Mouse (Mus musculus): ENCODE measurements around the gene Setx. TPM values are rescaled to one million over a fixed set of nuclear protein-coding genes. Genes with fewer than 3 reads are reported as not detected.

Setx gene
- total and polyA plus RNA-seq, 2 experiments from 2014 or later, result 5.6 to 32.7 TPM

DNA sequence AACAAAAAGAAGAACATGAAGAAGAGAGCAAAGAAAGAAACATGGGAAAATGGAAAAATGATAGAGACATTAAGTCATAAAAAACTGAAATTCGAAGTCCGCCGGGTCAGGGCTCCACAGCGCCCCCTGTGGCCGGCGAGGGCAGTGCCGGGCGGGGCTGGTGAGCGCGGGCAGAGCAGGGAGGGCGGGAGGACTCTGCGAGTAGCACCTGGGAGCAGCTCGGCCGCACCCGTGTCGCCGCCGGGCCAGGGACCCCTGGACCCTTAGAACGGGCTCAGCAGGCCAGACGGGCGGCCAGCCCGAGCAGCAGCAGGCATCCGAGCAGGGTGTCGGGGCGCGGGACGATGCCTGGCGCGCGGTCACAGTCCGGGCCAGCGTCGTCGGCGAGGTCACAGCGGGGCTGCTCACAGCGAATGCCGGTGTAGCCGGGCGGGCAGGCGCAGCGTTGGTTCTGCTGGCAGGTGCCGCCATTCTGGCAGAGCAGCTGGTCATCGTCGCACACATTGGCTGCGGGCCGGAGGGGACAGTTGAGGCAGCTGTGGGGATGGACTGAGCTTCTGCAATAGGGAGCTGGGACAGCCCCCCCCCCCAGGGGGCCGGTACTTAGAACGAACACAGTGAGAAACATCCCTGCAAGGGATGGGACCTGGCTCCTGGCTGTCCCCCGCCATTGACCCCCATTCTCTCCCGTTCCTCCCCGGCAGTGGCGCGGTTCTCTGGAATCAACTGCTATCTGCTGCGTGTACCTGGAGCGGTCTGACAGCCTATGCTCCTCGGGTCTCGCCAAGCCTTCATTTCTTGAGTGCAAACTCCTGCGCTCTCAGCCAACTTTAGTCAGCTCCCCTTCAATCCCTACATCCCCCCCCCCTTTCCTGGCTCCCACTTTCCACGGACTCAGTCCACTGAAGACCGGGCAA is 70.8 kb downstream of the Setx start:
- H3K36me3 ChIP-seq (replicated peaks; ENCODE audit: control insufficient read depth, insufficient read depth, low read length), result no peaks in the 10 kb centered on the region
- peaks cover 9% of the 10 kb centered on the region for H3K4me1 ChIP-seq (ENCODE audit: control insufficient read depth, insufficient read depth)
- H3K4me3 ChIP-seq (ENCODE audit: low read depth, low read length), result peak overlapping the region; percentile 42
- peak; percentile 41 for DNase-seq (ENCODE audit: low spot score)
- no peak overlapping the region for H3K27ac ChIP-seq (ENCODE audit: low read depth)
- peak overlapping the region; percentile 84 for H3K4me2 ChIP-seq (ENCODE audit: low read depth, low read length)
- TF ChIP-seq CTCF (IDR thresholded peaks at IDR 0.05; ENCODE audit: low read depth) (peak; percentile 75), EP300 (IDR thresholded peaks at IDR 0.05; ENCODE audit: low read depth) (no peak)
- 2% methylated on average over 61 of the region's 61 CpGs for WGBS
- H3K9me3 ChIP-seq (replicated peaks; ENCODE audit: control insufficient read depth, low read length), result no peaks in the 10 kb centered on the region
- H3K27me3 ChIP-seq (ENCODE audit: control insufficient read depth, insufficient read depth, low read length), result peaks cover 40% of the 10 kb centered on the region
- peak; percentile 48; the same call in 1 of the 2 replicates for ATAC-seq (ENCODE audit: insufficient read depth, low read depth)
- no peak overlapping the region for H3K9ac ChIP-seq (replicated peaks; ENCODE audit: low read depth, low read length)

DNA sequence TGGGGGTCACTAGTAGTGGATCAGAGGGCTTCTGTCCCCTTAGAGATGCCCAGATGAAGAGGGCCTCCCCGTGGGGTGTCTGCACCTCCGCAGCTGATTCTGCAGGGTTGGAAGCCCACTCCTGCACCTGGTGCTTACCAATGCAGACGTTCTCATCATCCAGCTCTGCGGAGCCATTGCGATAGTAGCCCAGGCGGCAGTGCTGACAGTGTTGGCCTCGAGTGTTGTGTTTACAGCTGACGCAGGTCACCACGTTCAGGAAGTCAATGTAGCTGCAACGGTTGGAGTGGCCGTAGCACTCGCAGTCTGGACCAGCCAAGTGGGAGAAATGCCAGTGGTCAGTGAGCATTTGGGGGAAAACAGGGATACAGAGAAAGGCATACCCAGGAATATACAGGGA is 72.9 kb downstream of the Setx start:
- Histone ChIP-seq H3K4me2 (ENCODE audit: low read depth, low read length) (no peak overlapping the region), H3K9ac (replicated peaks; ENCODE audit: low read depth, low read length) (no peak overlapping the region), H3K4me3 (ENCODE audit: low read depth, low read length) (no peak overlapping the region), H3K36me3 (replicated peaks; ENCODE audit: control insufficient read depth, insufficient read depth, low read length) (no peaks in the 10 kb centered on the region), H3K4me1 (ENCODE audit: control insufficient read depth, insufficient read depth) (peaks cover 6% of the 10 kb centered on the region), H3K9me3 (replicated peaks; ENCODE audit: control insufficient read depth, low read length) (no peaks in the 10 kb centered on the region), H3K27ac (ENCODE audit: low read depth) (no peak overlapping the region), H3K27me3 (ENCODE audit: control insufficient read depth, insufficient read depth, low read length) (peaks cover 57% of the 10 kb centered on the region)
- no peak for ATAC-seq (ENCODE audit: insufficient read depth, low read depth)
- DNase-seq (ENCODE audit: low spot score), result no peak
- no peak for TF ChIP-seq CTCF (IDR thresholded peaks at IDR 0.05; ENCODE audit: low read depth)
- no peak for TF ChIP-seq EP300 (IDR thresholded peaks at IDR 0.05; ENCODE audit: low read depth)
- WGBS, result 64% methylated on average over 12 of the region's 12 CpGs

DNA sequence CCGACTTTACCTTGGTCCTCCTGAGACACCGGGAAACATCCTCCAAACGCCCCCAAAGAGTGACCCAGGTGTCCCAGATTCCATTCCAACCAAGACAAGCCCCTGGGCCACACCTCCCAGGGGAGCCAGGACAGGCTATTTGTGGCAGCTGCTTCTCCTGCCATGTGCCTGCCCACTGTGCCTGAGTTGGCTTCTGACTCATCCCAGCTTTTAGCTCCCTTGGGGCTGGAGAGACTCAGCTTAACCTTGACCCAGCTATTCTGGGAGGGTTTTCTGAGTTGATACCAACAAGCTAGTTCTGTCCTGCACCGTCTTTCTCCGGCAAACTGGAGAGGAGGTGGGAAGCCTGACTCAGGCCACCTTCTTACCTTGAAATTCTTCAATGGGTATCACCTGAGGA is 74.5 kb downstream of the Setx start:
- WGBS, result 48% methylated on average over 5 of the region's 5 CpGs
- DNase-seq (ENCODE audit: low spot score), result no peak
- H3K36me3 ChIP-seq (replicated peaks; ENCODE audit: control insufficient read depth, insufficient read depth, low read length), result no peaks in the 10 kb centered on the region
- H3K27ac ChIP-seq (ENCODE audit: low read depth), result no peak overlapping the region
- no peak for TF ChIP-seq CTCF (IDR thresholded peaks at IDR 0.05; ENCODE audit: low read depth)
- TF ChIP-seq EP300 (IDR thresholded peaks at IDR 0.05; ENCODE audit: low read depth), result no peak
- no peaks in the 10 kb centered on the region for H3K9me3 ChIP-seq (replicated peaks; ENCODE audit: control insufficient read depth, low read length)
- no peak for ATAC-seq (ENCODE audit: insufficient read depth, low read depth)
- peaks cover 63% of the 10 kb centered on the region for H3K27me3 ChIP-seq (ENCODE audit: control insufficient read depth, insufficient read depth, low read length)
- peaks cover 6% of the 10 kb centered on the region for H3K4me1 ChIP-seq (ENCODE audit: control insufficient read depth, insufficient read depth)
- H3K4me3 ChIP-seq (ENCODE audit: low read depth, low read length), result no peak overlapping the region
- no peak overlapping the region for H3K4me2 ChIP-seq (ENCODE audit: low read depth, low read length)
- H3K9ac ChIP-seq (replicated peaks; ENCODE audit: low read depth, low read length), result no peak overlapping the region

DNA sequence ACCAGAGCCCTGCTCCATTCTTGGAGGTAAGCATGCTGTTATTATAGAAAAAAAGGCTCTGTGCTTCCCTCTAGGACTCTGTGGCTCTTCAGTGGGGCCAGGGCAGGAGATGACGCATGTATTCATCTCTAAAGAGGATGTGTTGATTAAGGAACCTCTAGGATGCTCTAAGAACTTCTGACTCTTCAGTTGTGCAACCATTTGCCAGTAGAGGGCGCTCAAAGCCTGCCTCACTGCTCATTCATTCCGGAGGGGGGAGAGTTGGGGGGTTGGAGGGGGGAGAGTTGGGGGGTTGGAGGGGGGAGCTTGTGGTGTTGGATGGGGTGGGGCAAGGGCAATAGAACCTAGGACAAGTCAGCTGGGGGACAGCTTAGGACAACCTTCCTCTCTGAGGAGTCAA is 75.9 kb downstream of the Setx start:
- H3K4me2 ChIP-seq (ENCODE audit: low read depth, low read length), result no peak overlapping the region
- no peaks in the 10 kb centered on the region for H3K9me3 ChIP-seq (replicated peaks; ENCODE audit: control insufficient read depth, low read length)
- no peak for ATAC-seq (ENCODE audit: insufficient read depth, low read depth)
- WGBS, result 0% methylated on average over 3 of the region's 3 CpGs
- H3K4me3 ChIP-seq (ENCODE audit: low read depth, low read length), result no peak overlapping the region
- peaks cover 70% of the 10 kb centered on the region for H3K27me3 ChIP-seq (ENCODE audit: control insufficient read depth, insufficient read depth, low read length)
- DNase-seq (ENCODE audit: low spot score), result no peak
- no peaks in the 10 kb centered on the region for H3K36me3 ChIP-seq (replicated peaks; ENCODE audit: control insufficient read depth, insufficient read depth, low read length)
- peaks cover 3% of the 10 kb centered on the region for H3K4me1 ChIP-seq (ENCODE audit: control insufficient read depth, insufficient read depth)
- H3K27ac ChIP-seq (ENCODE audit: low read depth), result no peak overlapping the region
- no peak overlapping the region for H3K9ac ChIP-seq (replicated peaks; ENCODE audit: low read depth, low read length)
- TF ChIP-seq CTCF (IDR thresholded peaks at IDR 0.05; ENCODE audit: low read depth), result peak; percentile 69
- TF ChIP-seq EP300 (IDR thresholded peaks at IDR 0.05; ENCODE audit: low read depth), result no peak

DNA sequence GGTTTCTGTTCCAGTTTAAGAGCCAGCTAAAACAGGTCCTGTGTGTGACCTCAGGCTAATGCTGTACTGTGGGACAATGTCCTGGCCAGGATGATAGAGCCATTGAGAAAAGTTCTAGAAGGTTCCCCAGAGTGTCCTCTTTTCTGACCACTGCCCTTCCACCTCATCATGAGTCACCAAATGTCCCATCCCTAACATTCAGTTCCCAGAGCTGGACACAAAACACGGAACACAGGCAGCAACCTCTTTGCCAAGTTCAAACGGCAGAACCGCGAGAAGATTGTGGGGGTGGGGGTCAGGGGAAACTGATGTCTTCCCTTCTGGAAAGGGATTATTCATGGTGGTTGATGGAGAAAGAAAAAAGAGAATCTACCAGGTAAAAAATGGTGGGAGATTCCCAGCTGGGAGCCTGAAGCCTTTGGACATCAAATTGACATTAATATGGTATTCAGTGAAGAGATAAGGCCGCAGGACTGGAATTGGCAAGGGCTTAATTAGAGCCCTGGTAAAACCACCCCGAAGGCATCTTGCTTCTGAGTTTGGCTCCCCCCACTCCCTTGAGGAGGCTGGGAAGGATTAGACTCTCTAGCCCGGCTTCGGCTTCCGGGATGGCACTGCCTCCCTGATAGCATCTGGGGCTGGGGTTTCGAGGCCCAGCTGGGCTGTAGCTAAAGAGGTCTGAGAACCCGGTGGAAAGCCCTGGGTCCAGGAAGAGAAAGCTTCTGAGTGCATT is 77.4 kb downstream of the Setx start:
- Histone ChIP-seq H3K27ac (ENCODE audit: low read depth) (no peak overlapping the region), H3K36me3 (replicated peaks; ENCODE audit: control insufficient read depth, insufficient read depth, low read length) (no peaks in the 10 kb centered on the region), H3K4me3 (ENCODE audit: low read depth, low read length) (no peak overlapping the region), H3K27me3 (ENCODE audit: control insufficient read depth, insufficient read depth, low read length) (peaks cover 56% of the 10 kb centered on the region), H3K4me2 (ENCODE audit: low read depth, low read length) (no peak overlapping the region), H3K4me1 (ENCODE audit: control insufficient read depth, insufficient read depth) (no peaks in the 10 kb centered on the region), H3K9me3 (replicated peaks; ENCODE audit: control insufficient read depth, low read length) (no peaks in the 10 kb centered on the region), H3K9ac (replicated peaks; ENCODE audit: low read depth, low read length) (no peak overlapping the region)
- DNase-seq (ENCODE audit: low spot score), result no peak
- no peak for ATAC-seq (ENCODE audit: insufficient read depth, low read depth)
- 47% methylated on average over 11 of the region's 11 CpGs for WGBS
- TF ChIP-seq CTCF (IDR thresholded peaks at IDR 0.05; ENCODE audit: low read depth) (no peak), EP300 (IDR thresholded peaks at IDR 0.05; ENCODE audit: low read depth) (no peak)

Measured in heart, postnatal 0 days (tissue).